Mouse (Mus musculus) thymus, adult 2 months (tissue): ENCODE measurements around the gene BC025920. TPM values are rescaled to one million over a fixed set of nuclear protein-coding genes. Genes with fewer than 3 reads are reported as not detected.

Source experiments
- DNase-seq: peaks from one replicate; pipeline ENCODE4 v3.0.0; 2021
- H3K27ac ChIP-seq: fragments of 200-500 bp; 2 replicates; pipeline ENCODE4 v1.5.1; 2012; ENCODE audit warnings: low read length, control low read depth; ENCODE audit not compliant: control insufficient read depth, insufficient read depth
- H3K27me3 ChIP-seq: fragments of 200-500 bp; 2 replicates; pipeline ENCODE4 v1.6.1; 2012; ENCODE audit warnings: mild to moderate bottlenecking, low read length, moderate library complexity, mixed read lengths; ENCODE audit not compliant: control insufficient read depth, insufficient read depth
- H3K36me3 ChIP-seq: fragments of 200-500 bp; 2 replicates; pipeline ENCODE4 v1.6.1; 2012; ENCODE audit warnings: mild to moderate bottlenecking, low read length, moderate library complexity; ENCODE audit not compliant: control insufficient read depth, insufficient read depth
- H3K4me1 ChIP-seq: fragments of 200-500 bp; replicated peaks from 2 replicates; pipeline ENCODE4 v1.6.1; 2012; ENCODE audit warnings: low read length; ENCODE audit not compliant: control insufficient read depth, insufficient read depth
- H3K4me3 ChIP-seq: fragments of 200-500 bp; 2 replicates; pipeline ENCODE4 v1.5.1; 2012; ENCODE audit warnings: mild to moderate bottlenecking, low read length, control low read depth, moderate library complexity; ENCODE audit not compliant: control insufficient read depth, insufficient read depth
- CTCF ChIP-seq: fragments of 200-500 bp; IDR thresholded peaks from 2 replicates; pipeline ENCODE4 v1.5.1; 2012; ENCODE audit warnings: mild to moderate bottlenecking, control low read depth, low read length, moderate library complexity, borderline replicate concordance; ENCODE audit not compliant: control insufficient read depth, poor library complexity, insufficient read depth; ENCODE audit errors: extremely low read depth
- POLR2A ChIP-seq: fragments of 200-500 bp; IDR thresholded peaks from 2 replicates; pipeline ENCODE4 v1.6.1; 2012; ENCODE audit warnings: mild to moderate bottlenecking, low read length, control low read depth, moderate library complexity; ENCODE audit not compliant: control insufficient read depth, poor library complexity, insufficient read depth; ENCODE audit errors: extremely low read depth
- WGBS: fragments of 180-500 bp; shearing (Covaris S2); methylation state at CpG from one replicate; pipeline ENCODE4 v1.1.7; 2018; 5-methylcytosine and 5-hydroxymethylcytosine counted together
- polyA plus RNA-seq: library from polyadenylated mRNA; depleted of rRNA; stranded (reverse); fragments of >200 nt; gene quantifications from 2 replicates; pipeline ENCODE4 v1.2.3, GENCODE M21; 2012

BC025920 gene
- polyA plus RNA-seq, 1 experiment, result 2.8 TPM

DNA sequence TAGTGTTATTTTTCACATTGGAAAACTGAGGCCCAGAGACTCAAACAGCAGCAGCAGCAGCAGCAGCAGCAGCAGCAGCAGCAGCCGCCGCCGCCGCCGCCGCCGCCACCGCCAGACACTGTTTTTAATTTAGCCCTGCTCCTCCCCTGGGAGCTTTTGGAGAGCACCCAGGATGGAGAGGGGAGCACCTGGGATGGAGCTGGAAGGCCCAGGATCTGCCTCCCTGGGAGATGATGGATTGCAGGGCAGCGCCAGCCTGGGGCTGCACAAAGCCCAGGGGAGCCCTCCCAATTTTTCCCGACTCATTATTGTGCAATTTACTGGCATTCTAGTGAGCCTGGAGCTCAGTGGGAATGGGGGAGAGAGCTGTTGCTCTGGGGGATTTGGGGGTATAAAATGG, 9.5 kb upstream of the BC025920 start:
- TF ChIP-seq POLR2A (no peak), CTCF (no peak)
- WGBS, result 22% methylated on average over 10 of the region's 10 CpGs
- Histone ChIP-seq H3K36me3 (no peaks in the 10 kb centered on the region), H3K27ac (no peak overlapping the region), H3K27me3 (no peaks in the 10 kb centered on the region), H3K4me3 (no peak overlapping the region), H3K4me1 (peaks cover 58% of the 10 kb centered on the region)
- DNase-seq, result no peak

DNA sequence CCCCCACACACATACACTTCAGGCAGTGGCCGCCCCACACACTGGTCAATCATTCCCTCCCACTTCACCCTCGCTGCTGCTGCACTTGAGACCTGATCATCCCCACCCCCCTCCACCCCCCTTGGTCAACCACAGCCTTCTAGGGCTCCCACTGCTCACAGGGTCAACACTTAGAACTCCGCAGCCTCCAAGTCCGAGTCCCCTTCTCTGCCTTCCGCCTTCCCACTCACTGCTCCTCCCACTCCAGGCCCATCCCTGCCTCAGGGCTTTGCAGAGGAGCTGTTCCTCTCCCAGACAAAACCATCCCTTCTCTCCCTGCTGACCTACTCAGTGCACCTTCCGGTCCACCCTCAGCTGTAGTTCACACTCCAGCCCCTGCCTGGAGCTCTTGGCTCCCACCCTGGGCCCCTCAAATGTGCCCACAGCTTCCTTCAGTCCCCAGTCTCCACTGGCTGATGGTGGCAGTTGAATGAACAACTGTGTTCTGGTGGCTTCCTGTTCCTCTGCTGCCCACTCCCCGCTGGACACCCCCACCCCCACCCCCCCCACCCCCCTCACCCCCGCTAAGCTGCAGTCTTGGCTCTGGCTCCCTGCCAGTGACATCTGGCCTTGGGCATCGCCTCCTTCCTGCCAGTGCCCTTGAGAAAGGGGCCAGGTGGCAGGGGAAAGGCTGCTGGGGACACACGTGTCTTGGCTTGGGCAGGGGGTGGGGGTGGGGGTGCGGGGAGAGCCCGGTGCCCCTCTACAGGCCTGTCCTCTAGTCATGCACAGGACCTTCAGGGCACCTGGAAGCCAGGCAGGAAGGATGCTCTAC, 8.7 kb upstream of the BC025920 start:
- Histone ChIP-seq H3K36me3 (no peaks in the 10 kb centered on the region), H3K27me3 (no peaks in the 10 kb centered on the region), H3K27ac (no peak overlapping the region), H3K4me3 (peak overlapping the region; percentile 3; the same call in 1 of the 2 replicates), H3K4me1 (peaks cover 63% of the 10 kb centered on the region)
- 4% methylated on average over 12 of the region's 12 CpGs for WGBS
- DNase-seq, result no peak
- no peak for TF ChIP-seq CTCF
- no peak for TF ChIP-seq POLR2A

DNA sequence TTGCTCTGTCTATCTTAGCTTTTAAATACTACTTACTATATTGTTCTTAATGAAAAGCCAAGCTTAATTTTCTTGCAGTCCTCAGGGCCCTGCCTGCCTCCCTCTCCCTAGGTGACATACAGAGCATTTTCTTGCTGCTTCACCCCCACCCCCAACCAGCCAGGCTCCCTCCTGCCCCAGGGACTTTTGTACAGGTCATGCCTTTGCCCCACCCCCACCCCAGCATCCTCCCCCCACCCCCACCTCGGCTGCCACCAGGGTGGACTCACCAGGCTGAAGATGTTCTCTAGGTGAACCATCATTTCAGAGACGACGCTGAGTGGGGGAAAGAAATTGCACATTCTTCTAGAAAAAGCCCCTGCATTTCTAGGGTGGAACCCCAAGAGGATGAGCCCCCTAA, 7.7 kb upstream of the BC025920 start:
- TF ChIP-seq POLR2A (no peak), CTCF (no peak)
- H3K4me1 ChIP-seq, result peaks cover 69% of the 10 kb centered on the region

DNA sequence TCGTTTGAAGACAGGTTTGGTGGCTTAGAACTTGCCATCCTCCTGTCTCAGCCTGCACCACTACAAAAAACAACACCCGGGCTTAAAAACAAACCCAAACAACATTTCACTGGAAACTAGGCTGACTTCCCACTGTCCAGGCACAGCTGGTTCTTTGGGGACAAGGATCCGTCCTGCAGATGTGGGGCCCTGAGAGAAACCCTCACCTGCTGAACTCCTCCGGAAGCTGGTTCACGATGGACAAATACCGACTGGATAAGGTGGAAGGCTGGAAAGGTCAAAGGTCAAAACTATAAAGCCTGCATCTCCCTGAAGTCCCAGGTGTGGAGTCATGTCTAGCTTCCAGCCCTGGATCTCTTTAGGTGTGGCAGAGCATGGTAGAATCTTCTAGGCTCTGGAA, 7.2 kb upstream of the BC025920 start:
- Histone ChIP-seq H3K27ac (peak overlapping the region; percentile 36; the same call in 1 of the 2 replicates), H3K4me3 (no peak overlapping the region), H3K36me3 (no peaks in the 10 kb centered on the region), H3K4me1 (peaks cover 69% of the 10 kb centered on the region), H3K27me3 (no peaks in the 10 kb centered on the region)
- 62% methylated on average over 6 of the region's 6 CpGs for WGBS
- no peak for TF ChIP-seq POLR2A
- no peak for TF ChIP-seq CTCF
- DNase-seq, result no peak

More for the DNA sequence above, 7.7 kb upstream of the BC025920 start:
- H3K36me3 ChIP-seq, result no peaks in the 10 kb centered on the region
- no peak for DNase-seq
- WGBS, result 42% methylated on average over 3 of the region's 3 CpGs
- H3K27me3 ChIP-seq, result no peaks in the 10 kb centered on the region
- H3K4me3 ChIP-seq, result no peak overlapping the region
- H3K27ac ChIP-seq, result peak overlapping the region; percentile 36; the same call in 1 of the 2 replicates

DNA sequence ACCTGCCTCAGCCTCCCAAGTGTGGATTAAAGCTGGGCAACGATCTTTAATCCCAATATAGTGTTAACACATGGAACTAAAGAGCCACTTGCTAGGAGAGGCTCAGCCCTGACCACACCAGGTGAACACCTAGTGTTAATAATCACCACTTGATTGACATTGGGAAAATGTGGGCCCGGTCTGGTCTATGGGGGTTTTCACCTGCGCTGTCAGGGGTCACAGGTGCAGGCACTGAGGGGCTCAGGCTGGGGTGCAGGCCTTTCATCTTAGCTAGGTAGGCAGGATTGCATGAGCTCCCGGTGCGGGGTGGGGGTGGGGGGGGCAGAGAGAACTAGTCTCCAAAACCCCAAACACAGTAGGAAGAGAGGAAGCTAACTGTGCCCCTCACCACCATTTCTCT, 6.4 kb upstream of the BC025920 start:
- no peaks in the 10 kb centered on the region for H3K36me3 ChIP-seq
- no peak overlapping the region for H3K27ac ChIP-seq
- 33% methylated on average over 5 of the region's 5 CpGs for WGBS
- peaks cover 74% of the 10 kb centered on the region for H3K4me1 ChIP-seq
- no peak for DNase-seq
- no peak overlapping the region for H3K4me3 ChIP-seq
- H3K27me3 ChIP-seq, result no peaks in the 10 kb centered on the region
- TF ChIP-seq CTCF, result no peak
- TF ChIP-seq POLR2A, result no peak

DNA sequence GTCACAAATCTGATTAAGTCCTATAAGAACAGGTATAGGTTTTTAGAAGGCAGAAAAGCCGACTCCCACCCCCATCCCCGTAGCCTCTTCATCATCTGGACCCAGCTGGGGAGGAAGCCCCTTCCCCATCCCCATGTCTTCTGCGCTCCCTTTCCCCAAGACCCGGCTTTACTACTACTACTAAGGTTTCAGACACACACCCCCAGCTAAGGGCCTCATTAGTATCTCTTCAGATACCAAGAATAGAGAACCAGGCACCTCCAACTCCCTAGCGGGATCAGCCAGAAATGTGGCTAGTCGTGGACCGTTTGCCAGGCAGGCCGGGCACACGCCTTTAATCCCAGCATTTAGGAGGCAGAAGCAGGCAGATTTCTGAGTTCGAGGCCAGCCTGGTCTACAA, 6.0 kb upstream of the BC025920 start:
- Histone ChIP-seq H3K27ac (peak overlapping the region; percentile 18; the same call in 1 of the 2 replicates), H3K27me3 (no peaks in the 10 kb centered on the region), H3K36me3 (no peaks in the 10 kb centered on the region), H3K4me1 (peaks cover 77% of the 10 kb centered on the region), H3K4me3 (no peak overlapping the region)
- TF ChIP-seq POLR2A (no peak), CTCF (no peak)
- no peak for DNase-seq
- 53% methylated on average over 10 of the region's 10 CpGs for WGBS

DNA sequence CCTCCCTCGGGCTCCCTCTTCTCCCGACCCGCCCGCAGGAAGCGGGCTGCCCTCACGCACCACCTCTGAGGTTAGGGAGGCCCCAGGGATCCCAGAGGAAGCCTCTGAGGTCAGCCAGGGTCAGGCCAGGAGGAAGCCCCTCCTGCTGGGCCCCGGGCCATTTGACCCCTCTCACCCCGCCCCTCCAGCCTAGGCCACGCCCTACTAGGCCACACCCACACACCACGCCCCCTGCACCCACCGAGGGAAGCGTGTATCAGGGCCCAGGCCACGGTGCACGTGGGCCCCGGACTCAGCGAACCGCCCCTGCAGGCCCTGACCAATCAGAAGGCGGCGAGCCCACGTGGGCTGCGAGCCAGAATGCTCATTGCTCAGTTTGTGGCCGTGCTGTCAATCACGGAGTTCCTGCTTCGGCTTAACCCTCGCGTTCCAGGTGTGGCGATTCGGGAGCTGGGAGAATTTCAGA, 5.3 kb upstream of the BC025920 start, which contains the start of gene Tle6:
TSS of gene Tle6 (minus strand) at position 336 of the 466 bp plus-strand sequence.
- TF ChIP-seq CTCF, result 0 out of 2 replicates have a peak, but pooled peaks have one; percentile 42
- TF ChIP-seq POLR2A, result no peak
- under 1% methylated on average over 28 of the region's 28 CpGs for WGBS
- peak within 1 kb of the TSS; percentile 18; the same call in 1 of the 2 replicates for H3K27ac ChIP-seq
- peak within 1 kb of the TSS; percentile 40 for H3K4me3 ChIP-seq
- no peaks in the 10 kb centered on the region for H3K36me3 ChIP-seq
- no peaks in the 10 kb centered on the region for H3K27me3 ChIP-seq
- DNase-seq, result peak; percentile 95
- peaks cover 77% of the 10 kb centered on the region for H3K4me1 ChIP-seq
